Mouse (Mus musculus) 3T3-L1 (cell line): ENCODE measurements around the gene Unc93b1.

Source experiments
- DNase-seq: peaks from one replicate; pipeline ENCODE4 v3.0.0-alpha.2; 2015; ENCODE audit warnings: low read depth, low spot score

Unc93b1 gene

GRCm38 (mm10) chr19:3913692-3914091, 21.3 kb upstream of the Unc93b1 start:
- no peak for DNase-seq

GRCm38 (mm10) chr19:3914535-3914934, 20.5 kb upstream of the Unc93b1 start:
- no peak for DNase-seq

- no peak for DNase-seq
Measured at GRCm38 (mm10) chr19:3916727-3917126, 18.3 kb upstream of the Unc93b1 start.

- no peak for DNase-seq
Measured at GRCm38 (mm10) chr19:3919928-3920327, 15.1 kb upstream of the Unc93b1 start.

GRCm38 (mm10) chr19:3922661-3923371, 12.2 kb upstream of the Unc93b1 start:
- DNase-seq, result peak; percentile 66

- DNase-seq, result no peak
Measured at GRCm38 (mm10) chr19:3923586-3923985, 11.4 kb upstream of the Unc93b1 start.

GRCm38 (mm10) chr19:3924190-3924589, 10.8 kb upstream of the Unc93b1 start:
- no peak for DNase-seq

- no peak for DNase-seq
Measured at GRCm38 (mm10) chr19:3924868-3925267, 10.1 kb upstream of the Unc93b1 start.

- DNase-seq, result no peak
Measured at GRCm38 (mm10) chr19:3925859-3926258, 9.1 kb upstream of the Unc93b1 start.

GRCm38 (mm10) chr19:3926279-3926678, 8.7 kb upstream of the Unc93b1 start:
- peak; percentile 94 for DNase-seq

GRCm38 (mm10) chr19:3926685-3927084, 8.3 kb upstream of the Unc93b1 start:
- DNase-seq, result no peak

GRCm38 (mm10) chr19:3927989-3928388, 7.0 kb upstream of the Unc93b1 start:
- no peak for DNase-seq

GRCm38 (mm10) chr19:3928779-3929178, 6.2 kb upstream of the Unc93b1 start:
- no peak for DNase-seq

GRCm38 (mm10) chr19:3929211-3929941, 5.6 kb upstream of the Unc93b1 start, which contains the start of gene Aldh3b1:
Gene Aldh3b1 (minus strand): TSS chr19:3929808.
- peak; percentile 89 for DNase-seq

GRCm38 (mm10) chr19:3930262-3931057, 4.5 kb upstream of the Unc93b1 start:
- DNase-seq, result no peak

- no peak for DNase-seq
Measured at GRCm38 (mm10) chr19:3931716-3932115, 3.3 kb upstream of the Unc93b1 start.

GRCm38 (mm10) chr19:3935896-3936850, 1.2 kb downstream of the Unc93b1 start:
- DNase-seq, result no peak

- DNase-seq, result no peak
Measured at GRCm38 (mm10) chr19:3942315-3942714, 7.3 kb downstream of the Unc93b1 start.

GRCm38 (mm10) chr19:3942986-3943735, 8.2 kb downstream of the Unc93b1 start:
- no peak for DNase-seq

GRCm38 (mm10) chr19:3945872-3946564, 11.0 kb downstream of the Unc93b1 start:
- no peak for DNase-seq
